In the genomic region with DNA sequence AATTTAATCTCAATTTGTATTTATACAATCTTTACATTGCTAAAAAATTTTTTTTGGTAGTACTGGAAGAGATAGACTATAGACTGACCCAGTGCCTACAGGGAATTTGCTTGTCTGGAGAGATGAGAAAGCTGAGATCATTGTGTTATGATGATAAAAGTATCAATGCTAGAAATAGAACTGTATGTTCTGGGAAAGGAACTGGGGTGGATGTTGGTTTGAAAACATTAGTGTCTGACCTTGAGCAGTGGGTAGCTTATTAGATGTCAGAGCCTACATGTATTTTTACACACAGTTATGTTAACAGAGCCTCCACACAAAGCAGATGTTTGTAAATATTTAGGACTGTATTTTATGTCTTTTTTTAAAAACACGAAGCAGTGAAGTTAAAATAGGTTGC, we compare ENCODE assay signal across 28 mouse cellular contexts. TPM values are rescaled to one million over a fixed set of nuclear protein-coding genes. Genes with fewer than 3 reads are reported as not detected.
A peak's percentile ranks its signal among the peaks of the same experiment; 100 is the strongest.
DNase-seq lines count a peak whose midpoint lies in the region; ATAC-seq and TF ChIP-seq lines count a peak whose summit lies in the region.
"Had no signal": no experiment of that assay in that cellular context is flagged by ENCODE, and none has a peak within 500 bp of the region (broad histone marks: within the 10 kb centered on the region; RNA-seq: fewer than 3 reads in every experiment).

No protein-coding gene starts in this region.

- H3K4me3 ChIP-seq in heart, adult 2 months, result no peak overlapping the region
- H3K4me3 ChIP-seq in lung, embryonic 16.5 days (ENCODE audit: low read length), result no peak overlapping the region
- H3K4me3 ChIP-seq in liver, embryonic 13.5 days (replicated peaks), result no peak overlapping the region
- H3K4me3 ChIP-seq: embryonic facial prominence, embryonic 12.5 days; embryonic facial prominence, embryonic 15.5 days; hindbrain, embryonic 10.5 days; hindbrain, embryonic 13.5 days had no signal

- H3K36me3 ChIP-seq in heart, adult 2 months (ENCODE audit: control insufficient read depth, insufficient read depth, low read length), result peaks cover 21% of the 10 kb centered on the region
- no peaks in the 10 kb centered on the region for H3K36me3 ChIP-seq in lung, embryonic 16.5 days (ENCODE audit: control insufficient read depth, insufficient read depth, low read length)
- no peaks in the 10 kb centered on the region for H3K36me3 ChIP-seq in liver, embryonic 13.5 days
- H3K36me3 ChIP-seq: embryonic facial prominence, embryonic 12.5 days; embryonic facial prominence, embryonic 15.5 days; G1E; hindbrain, embryonic 10.5 days; hindbrain, embryonic 13.5 days had no signal

- H3K27ac ChIP-seq in heart, adult 2 months, result peak overlapping the region; percentile 55
- H3K27ac ChIP-seq in lung, embryonic 16.5 days (ENCODE audit: low read length), result no peak overlapping the region
- no peak overlapping the region for H3K27ac ChIP-seq in liver, embryonic 13.5 days
- H3K27ac ChIP-seq: embryonic facial prominence, embryonic 12.5 days; embryonic facial prominence, embryonic 15.5 days; hindbrain, embryonic 10.5 days; hindbrain, embryonic 13.5 days had no signal

- no peaks in the 10 kb centered on the region for H3K9me3 ChIP-seq in lung, embryonic 16.5 days (ENCODE audit: control insufficient read depth, low read length)
- H3K9me3 ChIP-seq in liver, embryonic 13.5 days (replicated peaks), result no peaks in the 10 kb centered on the region
- H3K9me3 ChIP-seq: embryonic facial prominence, embryonic 12.5 days; embryonic facial prominence, embryonic 15.5 days; hindbrain, embryonic 10.5 days; hindbrain, embryonic 13.5 days had no signal

- TF ChIP-seq EP300 in heart, adult 2 months (IDR thresholded peaks at IDR 0.05; ENCODE audit: insufficient read depth, low read depth, low read length), result no peak

- peak; percentile 36; the same call in 1 of the 2 replicates for ATAC-seq in lung, embryonic 16.5 days (ENCODE audit: low read depth)
- peak; percentile 52 for ATAC-seq in liver, embryonic 13.5 days (ENCODE audit: low read depth)
- ATAC-seq: forebrain, embryonic 14.5 days; forebrain, postnatal 0 days; hindbrain, embryonic 16.5 days; inflammation-experienced regulatory T-cells, adult 6 months; Patski had no signal

- 55% methylated on average over 1 of the region's 1 CpGs for WGBS in heart, adult 2 months
- WGBS in lung, embryonic 16.5 days, result 41% methylated on average over 1 of the region's 1 CpGs
- WGBS in liver, embryonic 13.5 days (ENCODE audit: insufficient replicate concordance), result 60% methylated on average over 1 of the region's 1 CpGs

- no peak overlapping the region for H3K4me2 ChIP-seq in lung, embryonic 16.5 days (ENCODE audit: low read depth, low read length)
- no peak overlapping the region for H3K4me2 ChIP-seq in liver, embryonic 13.5 days
- H3K4me2 ChIP-seq: embryonic facial prominence, embryonic 12.5 days; embryonic facial prominence, embryonic 15.5 days; heart, embryonic 11.5 days; hindbrain, embryonic 13.5 days had no signal

- no peak for DNase-seq in heart, adult 2 months
- DNase-seq in heart, postnatal 4 days, result no peak
- no peak for DNase-seq in lung, postnatal 36 days
- DNase-seq in liver, embryonic 13.5 days, result no peak
- DNase-seq in adrenal gland, postnatal 25 days, result no peak
- DNase-seq: adrenal gland, postnatal 10 days; B cell, adult 2 months; cerebellum, adult 11 months; cerebellum, adult 2 months; cerebellum, adult 9-11 months; cerebellum, postnatal 25 days; forebrain, postnatal 0 days; gastrocnemius, postnatal 25 days had no signal

- H3K9ac ChIP-seq in heart, adult 2 months (ENCODE audit: low read depth, low read length), result no peak overlapping the region
- no peak overlapping the region for H3K9ac ChIP-seq in lung, embryonic 16.5 days (ENCODE audit: low read length)
- no peak overlapping the region for H3K9ac ChIP-seq in liver, embryonic 13.5 days
- H3K9ac ChIP-seq: embryonic facial prominence, embryonic 12.5 days; embryonic facial prominence, embryonic 15.5 days; forebrain, postnatal 0 days; hindbrain, embryonic 13.5 days had no signal

- no peak for TF ChIP-seq POLR2A in heart, adult 2 months (IDR thresholded peaks at IDR 0.05; ENCODE audit: insufficient read depth, low read depth, low read length)

- no peaks in the 10 kb centered on the region for H3K79me2 ChIP-seq in heart, adult 2 months (replicated peaks; ENCODE audit: control insufficient read depth, insufficient read depth, low read length)

- no peak for TF ChIP-seq CTCF in heart, adult 2 months (IDR thresholded peaks at IDR 0.05)

- H3K27me3 ChIP-seq in heart, adult 2 months (ENCODE audit: control insufficient read depth, insufficient read depth, low read length), result no peaks in the 10 kb centered on the region
- H3K27me3 ChIP-seq in lung, embryonic 16.5 days (ENCODE audit: control insufficient read depth, insufficient read depth, low read depth, low read length), result no peaks in the 10 kb centered on the region
- H3K27me3 ChIP-seq in liver, embryonic 13.5 days, result no peaks in the 10 kb centered on the region
- H3K27me3 ChIP-seq: CH12.LX; embryonic facial prominence, embryonic 12.5 days; embryonic facial prominence, embryonic 15.5 days; hindbrain, embryonic 13.5 days; Patski had no signal

- H3K4me1 ChIP-seq in heart, adult 2 months (ENCODE audit: control insufficient read depth, insufficient read depth, low read length), result peaks cover 21% of the 10 kb centered on the region
- H3K4me1 ChIP-seq in lung, embryonic 16.5 days (replicated peaks; ENCODE audit: control insufficient read depth, insufficient read depth, low read length), result peaks cover 10% of the 10 kb centered on the region
- peaks cover 42% of the 10 kb centered on the region for H3K4me1 ChIP-seq in liver, embryonic 13.5 days (replicated peaks)
- H3K4me1 ChIP-seq: embryonic facial prominence, embryonic 12.5 days; hindbrain, embryonic 10.5 days; hindbrain, embryonic 13.5 days had no signal

- intact Hi-C loops in heart, adult 2 months (cut with DNase I), result no loop called here

RNA-seq across cellular contexts. Expression of gene Clec2d, which starts 43.7 kb away (rescaled TPM):
- total RNA-seq in heart, adult 2 months (2021), result 10 to 100 TPM; 28.7 to 40.7 TPM
- polyA plus RNA-seq in heart, adult 2 months (2012; rRNA removed), result 32.4 and 47.0 TPM in 2 replicates
- total RNA-seq in heart, postnatal 4 days (2021), result 10 to 100 TPM; 14.5 to 19.7 TPM
- 2.0 and 2.3 TPM in 2 replicates for polyA plus RNA-seq in lung, embryonic 16.5 days (2015; fragmentation: Nextera tagmentation; extraction: Ambion mirVana)
- 0.13 and 0.15 TPM in 2 replicates for polyA plus RNA-seq in liver, embryonic 13.5 days (2015; fragmentation: Nextera tagmentation; extraction: Ambion mirVana)
- total RNA-seq in adrenal gland, postnatal 25 days (2021), result 42.2 and 43.0 TPM in 2 replicates
- total RNA-seq: G1E had no signal
- polyA plus RNA-seq: forebrain, embryonic 11.5 days; forebrain, embryonic 14.5 days; forebrain, postnatal 0 days; G1E; heart, embryonic 11.5 days; hindbrain, embryonic 10.5 days; hindbrain, embryonic 13.5 days had no signal

RNA-seq across cellular contexts. Expression of gene Cd69, which starts 51.1 kb away (rescaled TPM):
- total RNA-seq in heart, adult 2 months (2021), result under 1 TPM; 0.26 to 0.48 TPM
- polyA plus RNA-seq in heart, adult 2 months (2012; rRNA removed), result 0.20 and 0.49 TPM in 2 replicates
- not detected for total RNA-seq in heart, postnatal 4 days (2021)
- 0.09 and 0.18 TPM in 2 replicates for polyA plus RNA-seq in lung, embryonic 16.5 days (2015; fragmentation: Nextera tagmentation; extraction: Ambion mirVana)
- 0.91 and 1.2 TPM in 2 replicates for polyA plus RNA-seq in liver, embryonic 13.5 days (2015; fragmentation: Nextera tagmentation; extraction: Ambion mirVana)
- total RNA-seq in adrenal gland, postnatal 25 days (2021), result 0.15 TPM in 1 of 2 replicates, not detected in the other
- total RNA-seq: forebrain, postnatal 0 days; G1E; gastrocnemius, adult 8-10 months had no signal
- polyA plus RNA-seq: embryonic facial prominence, embryonic 12.5 days; forebrain, embryonic 11.5 days; forebrain, embryonic 14.5 days; G1E; heart, embryonic 11.5 days; heart, postnatal 0 days; hindbrain, embryonic 10.5 days; hindbrain, embryonic 13.5 days; Patski had no signal
